Mouse (Mus musculus): ENCODE results near the gene Ksr1.

Ksr1 gene

DNA sequence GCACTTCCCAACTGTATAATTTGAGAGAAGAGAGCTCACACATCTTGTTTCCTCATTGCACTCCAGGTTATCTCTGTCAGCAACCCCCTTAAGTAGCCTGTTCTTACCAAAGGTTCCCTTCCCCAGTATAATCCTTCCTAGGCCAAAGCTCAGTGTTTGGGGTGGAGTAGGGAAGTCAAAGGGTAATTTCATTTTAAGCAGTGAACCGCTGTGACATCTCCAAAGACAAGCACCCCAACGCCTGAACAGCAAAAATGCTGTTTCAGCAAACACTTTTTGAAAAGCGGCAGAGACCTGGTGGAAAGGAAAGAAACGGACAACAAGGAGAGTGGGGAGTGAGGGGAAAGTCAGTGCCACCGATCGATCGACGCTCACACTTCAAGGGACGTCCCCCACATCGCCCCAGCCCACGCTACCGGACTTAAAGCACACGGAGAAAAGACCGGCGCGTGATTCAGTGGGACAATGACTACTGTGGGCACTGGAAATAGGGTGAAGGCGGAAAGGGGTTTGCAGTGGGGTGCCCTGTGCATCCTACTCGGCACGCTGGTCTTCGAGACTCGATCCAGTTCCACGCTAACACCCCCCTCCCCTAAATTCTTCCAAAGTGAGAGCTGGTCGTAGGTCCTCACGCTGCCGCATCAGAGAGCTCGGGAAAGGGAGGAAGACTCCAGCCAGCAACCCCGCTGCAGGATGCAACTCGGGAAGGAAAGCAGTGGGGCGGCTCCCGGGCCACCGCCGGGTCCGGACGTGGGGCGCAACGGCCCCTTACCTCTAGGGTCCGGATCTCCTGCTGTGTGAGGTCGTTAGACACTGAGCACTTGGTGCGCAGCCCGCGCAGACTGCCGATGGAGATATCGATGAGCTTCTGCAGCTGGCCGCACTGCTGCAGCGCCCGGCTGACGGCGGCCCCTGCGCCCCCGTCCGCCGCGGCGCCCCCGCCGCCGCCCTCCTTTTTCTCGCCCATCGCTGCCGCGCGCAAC, 633 bp downstream of the Ksr1 start:
- peak; percentile 52 for DNase-seq (ENCODE audit: low read depth, low spot score)

DNA sequence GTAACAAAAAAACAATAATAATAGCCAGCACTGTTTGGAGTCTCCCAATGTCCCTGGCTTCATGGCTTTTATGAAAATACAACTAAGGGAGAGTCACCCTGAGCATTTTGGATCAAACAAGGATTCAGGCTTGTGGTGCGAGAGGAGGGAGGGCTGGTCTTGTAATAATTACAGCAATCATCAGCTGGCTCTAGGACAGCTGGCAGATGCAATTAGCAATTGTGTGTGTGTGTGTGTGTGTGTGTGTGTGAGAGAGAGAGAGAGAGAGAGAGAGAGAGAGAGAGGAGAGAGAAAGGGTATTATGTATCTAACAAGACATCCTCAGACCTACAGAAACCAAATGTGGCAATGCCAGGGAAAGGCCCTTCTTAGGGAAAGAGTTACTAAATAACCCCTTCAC, 1.5 kb downstream of the Ksr1 start:
- no peak for DNase-seq (ENCODE audit: low read depth, low spot score)

DNA sequence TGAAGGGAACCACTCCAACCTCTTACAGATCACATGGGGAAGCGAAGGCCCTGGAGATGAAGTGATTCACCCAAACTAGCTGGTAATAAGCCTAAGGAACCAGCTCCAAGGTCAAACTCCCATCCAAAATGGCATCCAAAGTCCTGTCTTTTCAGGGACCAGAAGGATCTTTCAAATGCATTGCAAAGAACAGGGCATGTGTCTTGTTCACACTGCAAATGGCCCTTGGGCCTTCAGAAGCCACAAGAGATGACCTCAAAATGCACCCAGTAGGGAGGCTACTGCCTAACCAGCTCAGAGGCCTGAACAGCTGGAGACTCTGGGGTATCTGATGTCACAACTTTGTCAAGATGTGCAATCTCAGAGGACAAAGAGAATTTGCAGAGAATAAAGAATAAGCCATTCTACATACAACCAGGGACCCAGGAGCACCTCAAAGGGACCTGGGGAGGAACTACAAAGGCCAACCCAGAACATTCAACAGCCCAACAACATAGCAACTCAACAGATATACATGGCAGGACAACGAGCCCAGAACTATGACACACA, 2.1 kb downstream of the Ksr1 start:
- no peak for DNase-seq (ENCODE audit: low read depth, low spot score)

DNA sequence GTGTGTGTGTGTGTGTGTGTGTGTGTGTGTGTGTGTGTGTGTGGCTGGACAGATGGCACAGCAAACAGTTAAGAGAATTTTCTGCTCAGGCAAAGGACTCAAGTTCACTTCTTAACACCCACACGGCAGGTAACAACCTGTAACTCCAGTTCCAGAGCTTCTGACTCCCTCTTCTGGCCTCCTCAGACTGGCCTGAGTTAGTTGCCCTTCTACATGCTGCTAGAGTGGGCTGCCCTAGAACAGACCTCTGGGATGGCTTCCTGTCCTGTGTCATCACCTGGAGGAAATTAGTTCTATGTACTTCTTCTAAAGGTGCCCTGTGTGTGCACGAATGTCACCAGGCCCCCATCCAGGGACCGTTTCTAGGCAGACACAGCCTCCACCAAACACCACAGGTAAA, 2.9 kb downstream of the Ksr1 start:
- DNase-seq (ENCODE audit: low read depth, low spot score), result no peak

DNA sequence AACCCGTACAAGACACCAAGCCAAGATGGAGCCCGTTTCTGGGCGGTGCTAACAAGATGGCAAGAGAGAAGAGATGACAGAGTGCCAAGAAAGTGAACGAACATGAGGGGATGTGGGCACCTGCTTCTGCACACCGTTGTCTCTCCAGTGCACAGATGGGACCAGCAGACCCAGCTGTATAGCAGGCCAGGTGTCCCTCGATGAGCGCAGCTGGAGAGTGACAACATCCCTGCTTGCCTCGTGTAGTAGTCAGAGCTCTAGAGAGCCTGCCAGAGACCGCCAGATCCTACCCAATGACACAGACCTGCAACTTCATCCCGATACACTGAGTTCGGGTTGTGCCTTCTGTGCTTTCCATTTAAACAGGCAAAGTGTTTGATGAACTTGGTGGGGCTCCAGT, 3.8 kb downstream of the Ksr1 start:
- no peak for DNase-seq (ENCODE audit: low read depth, low spot score)

DNA sequence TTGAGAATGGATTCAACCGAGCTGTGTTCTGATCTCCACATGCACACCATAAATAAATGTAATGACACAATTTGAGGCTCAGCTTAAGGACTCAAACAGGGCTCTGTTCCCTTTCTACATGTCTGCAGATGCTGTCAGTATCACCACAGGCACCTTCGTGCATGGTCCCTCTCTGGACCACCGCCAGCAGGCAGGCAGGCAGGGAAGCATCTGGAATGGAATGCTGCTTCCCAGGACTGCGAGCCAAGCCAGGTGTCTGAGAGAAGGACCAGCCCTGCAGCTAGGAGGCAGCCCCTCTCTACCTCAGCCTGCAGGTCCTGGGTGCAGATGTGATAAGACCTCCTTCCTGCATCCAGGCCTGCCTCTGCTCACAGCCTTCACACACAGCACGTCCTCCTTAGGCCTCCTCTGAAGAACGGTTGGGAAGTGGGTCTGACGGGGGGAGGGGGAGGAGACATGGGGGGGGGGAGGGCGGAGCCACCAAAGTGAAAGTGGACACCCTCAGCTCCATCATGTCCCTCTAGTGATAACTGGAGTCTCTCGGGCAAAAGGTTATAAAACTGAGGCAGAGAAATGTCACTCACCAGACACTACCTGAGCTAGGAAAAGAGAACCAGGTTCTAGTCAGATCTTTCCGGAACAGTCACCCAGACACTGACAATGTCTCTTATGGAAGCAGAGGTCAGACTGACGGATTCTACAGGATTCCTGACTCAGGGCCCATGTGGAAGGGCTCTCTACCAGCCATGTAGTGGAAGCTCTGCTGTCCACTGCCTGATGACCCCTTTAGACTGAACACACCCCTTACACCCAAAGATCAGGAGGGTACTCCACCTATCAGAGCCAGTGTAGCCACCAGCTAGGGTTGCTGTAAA, 4.7 kb downstream of the Ksr1 start:
- DNase-seq (ENCODE audit: low read depth, low spot score), result no peak

DNA sequence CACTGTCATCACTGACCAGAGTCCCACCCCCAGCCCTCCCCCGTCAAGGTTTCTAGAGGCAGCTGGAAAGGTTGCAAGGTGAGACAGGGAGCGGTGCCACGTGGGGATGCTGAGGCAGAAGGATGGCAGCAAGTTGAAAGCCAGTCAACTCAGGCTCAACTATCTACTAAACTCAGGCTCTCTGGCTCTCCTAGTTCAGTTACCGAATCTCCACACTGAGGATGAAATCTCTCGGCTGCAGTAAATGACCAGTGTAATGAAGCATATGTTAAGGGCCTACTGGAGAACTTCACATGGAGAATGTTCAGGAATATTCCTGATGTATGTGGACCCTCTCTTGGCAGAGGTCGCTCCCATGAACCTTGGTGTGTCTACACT, 5.7 kb downstream of the Ksr1 start:
- DNase-seq (ENCODE audit: low read depth, low spot score), result no peak

DNA sequence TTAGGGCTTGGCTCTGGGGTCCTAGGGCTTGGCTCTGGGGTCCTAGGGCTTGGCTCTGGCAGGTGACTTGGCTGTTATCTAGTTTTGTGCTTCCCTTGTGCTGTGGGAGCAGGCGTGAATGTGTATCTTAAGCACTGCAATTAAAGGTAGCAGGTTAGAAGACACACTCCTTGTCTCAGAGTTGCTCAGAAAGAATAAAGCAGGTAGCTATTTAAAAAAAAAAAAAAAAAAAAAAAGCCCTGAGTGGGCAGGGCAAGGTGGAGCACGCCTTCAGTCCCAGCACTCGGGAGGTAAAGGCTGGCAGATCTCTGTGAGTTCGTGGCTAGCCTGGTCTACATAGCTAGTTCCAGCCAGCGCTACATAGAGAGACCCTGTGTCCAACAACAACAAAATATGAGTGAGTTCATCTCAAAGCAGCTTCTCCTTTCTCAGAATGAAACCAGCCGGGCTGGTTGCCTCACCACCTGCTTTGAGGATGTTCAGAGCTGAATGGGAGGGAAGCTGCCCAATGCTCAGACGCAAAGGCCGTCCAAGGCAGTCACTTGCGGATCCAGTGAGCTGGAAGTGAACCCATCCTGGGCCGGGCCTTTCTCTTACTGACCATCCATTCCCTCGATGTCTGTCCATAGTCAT, 6.2 kb downstream of the Ksr1 start:
- no peak for DNase-seq (ENCODE audit: low read depth, low spot score)

DNA sequence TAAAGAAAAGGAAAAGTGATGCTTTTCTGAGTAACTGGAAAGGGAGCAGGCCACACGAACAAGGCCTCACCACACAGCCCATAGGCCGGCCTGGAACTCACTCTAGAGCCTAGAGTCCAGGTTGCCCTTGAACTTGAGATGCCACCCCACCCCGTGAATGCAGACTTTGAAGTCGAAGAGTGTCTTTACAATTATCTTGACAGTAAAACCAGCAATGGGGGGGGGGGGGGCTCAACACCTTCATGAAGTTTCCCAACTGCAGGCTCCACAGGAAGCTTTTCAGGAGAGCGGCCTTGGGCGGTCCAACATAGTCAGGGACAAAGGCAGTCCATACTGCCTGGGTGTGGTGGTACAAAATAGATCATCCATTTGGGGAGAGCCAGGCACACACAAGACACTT, 7.6 kb downstream of the Ksr1 start:
- no peak for DNase-seq (ENCODE audit: low read depth, low spot score)

DNA sequence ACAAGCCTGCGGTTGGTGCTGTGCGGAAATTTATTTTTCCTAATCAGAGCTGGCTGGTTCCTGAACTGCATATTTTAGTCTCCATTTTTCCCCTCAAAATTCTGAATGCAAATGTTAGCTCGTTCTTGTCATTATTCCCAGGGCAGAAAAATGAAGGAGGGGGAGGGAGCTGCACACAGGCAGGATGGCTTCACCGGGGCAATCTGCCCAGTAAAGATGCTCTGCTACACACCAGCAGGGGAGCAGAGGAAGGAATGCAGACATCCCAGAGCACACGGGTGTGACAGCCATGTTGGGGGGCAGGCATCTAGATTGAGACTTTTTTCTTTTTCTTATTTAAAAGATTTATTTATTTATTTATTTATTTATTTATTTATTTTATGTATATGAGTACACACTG, 9.0 kb downstream of the Ksr1 start:
- no peak for DNase-seq (ENCODE audit: low read depth, low spot score)

DNA sequence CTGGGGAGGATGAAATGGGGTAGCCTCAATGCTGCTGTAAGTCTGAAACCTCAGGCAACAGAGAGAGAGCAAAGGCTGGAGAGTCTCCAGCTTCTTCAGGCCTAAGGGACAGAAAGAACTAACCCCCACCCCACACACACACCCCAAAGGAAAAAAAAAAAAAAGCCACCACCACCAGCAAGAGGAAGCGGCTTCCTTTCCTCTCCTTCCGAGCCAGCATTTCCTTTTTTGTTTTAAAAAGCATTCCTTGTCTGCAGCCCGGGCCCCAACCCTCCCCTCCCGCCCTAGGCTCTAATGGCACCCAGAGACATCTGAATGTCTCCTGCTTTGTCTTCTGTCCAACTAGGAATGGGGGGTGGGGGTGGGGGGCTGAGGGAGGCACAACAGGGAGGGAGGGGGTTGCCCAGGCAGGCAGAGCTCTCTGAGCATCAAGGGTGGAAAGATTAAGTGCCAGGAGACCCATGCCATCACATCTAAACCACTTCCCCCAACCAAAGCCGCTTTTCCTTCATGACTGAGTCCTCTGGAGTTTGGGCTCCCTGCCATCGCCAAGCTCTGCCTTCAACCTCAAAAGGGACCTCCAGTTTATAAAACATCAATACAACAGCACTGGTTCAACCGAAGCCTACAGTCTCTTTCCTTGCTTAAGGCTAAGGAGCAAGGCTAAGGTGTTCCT, 10.4 kb downstream of the Ksr1 start:
- no peak for DNase-seq (ENCODE audit: low read depth, low spot score)

DNA sequence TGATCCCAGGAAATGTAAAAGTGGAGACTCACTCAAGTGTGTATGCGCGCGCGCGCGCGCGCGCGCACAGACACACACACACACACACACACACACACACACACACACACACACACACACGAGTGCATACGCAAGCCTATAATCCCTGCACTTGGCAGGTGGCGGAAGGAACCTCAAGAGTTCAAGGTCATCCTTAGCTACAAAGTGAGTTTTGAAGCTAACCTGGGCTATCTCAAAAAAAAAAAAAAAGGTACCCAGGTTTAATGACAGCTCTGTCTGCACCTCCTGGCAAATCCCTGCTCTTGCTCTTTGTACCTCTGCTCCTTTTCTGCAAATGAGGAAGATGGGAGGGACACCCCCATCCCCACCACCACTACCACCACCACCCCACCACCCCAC, 11.1 kb downstream of the Ksr1 start:
- no peak for DNase-seq (ENCODE audit: low read depth, low spot score)

DNA sequence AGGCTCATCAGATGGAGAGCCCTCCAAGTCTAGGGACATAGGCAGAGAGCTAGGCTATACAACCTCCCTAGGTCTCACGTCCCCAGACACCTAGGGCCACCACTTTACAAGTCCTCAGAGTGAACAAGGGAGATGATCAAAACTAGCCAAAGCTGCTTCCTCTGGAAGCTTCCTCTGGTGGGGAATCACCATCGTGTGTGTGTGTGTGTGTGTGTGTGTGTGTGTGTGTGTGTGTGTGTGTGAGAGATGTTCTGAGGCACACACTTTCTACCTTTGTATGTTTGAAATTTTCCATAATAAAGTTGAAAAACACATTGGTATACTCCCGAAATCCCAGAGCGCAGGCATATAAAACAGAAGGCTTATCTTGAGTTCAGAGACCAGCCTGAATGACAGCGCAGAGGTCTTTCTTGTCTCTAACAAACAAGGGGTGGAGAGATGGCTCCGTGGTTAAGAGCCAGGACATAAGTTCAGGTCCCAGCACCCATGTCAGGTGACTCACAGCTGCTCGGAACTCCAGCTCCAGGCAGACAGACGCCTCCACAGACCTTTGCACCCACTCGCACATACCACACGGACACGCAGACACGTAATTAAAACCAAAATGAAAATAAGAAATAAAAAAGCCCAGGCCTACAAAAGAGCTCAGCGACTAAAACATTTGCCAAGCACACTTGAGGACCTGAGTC, 11.6 kb downstream of the Ksr1 start:
- DNase-seq (ENCODE audit: low read depth, low spot score), result peak; percentile 45

DNA sequence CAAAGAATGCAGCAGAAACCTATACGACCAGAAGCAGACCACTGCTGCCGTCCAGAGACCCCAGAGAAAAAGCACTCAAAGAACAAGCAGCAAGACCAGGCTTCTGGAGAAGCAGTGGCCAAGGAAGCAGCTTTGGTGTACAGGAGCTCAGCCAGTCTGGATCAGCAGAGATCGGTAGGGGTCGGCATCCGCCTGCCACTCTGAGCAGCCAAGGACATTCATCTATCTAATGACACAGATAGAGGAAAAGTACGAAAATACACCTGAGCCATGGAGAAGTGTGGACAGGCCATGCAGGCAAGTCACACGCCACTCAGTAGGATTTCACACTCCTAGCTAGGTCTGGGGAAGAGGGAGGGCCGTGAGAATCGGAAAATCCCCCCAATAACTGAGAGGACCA, 12.2 kb downstream of the Ksr1 start:
- DNase-seq (ENCODE audit: low read depth, low spot score), result no peak

DNA sequence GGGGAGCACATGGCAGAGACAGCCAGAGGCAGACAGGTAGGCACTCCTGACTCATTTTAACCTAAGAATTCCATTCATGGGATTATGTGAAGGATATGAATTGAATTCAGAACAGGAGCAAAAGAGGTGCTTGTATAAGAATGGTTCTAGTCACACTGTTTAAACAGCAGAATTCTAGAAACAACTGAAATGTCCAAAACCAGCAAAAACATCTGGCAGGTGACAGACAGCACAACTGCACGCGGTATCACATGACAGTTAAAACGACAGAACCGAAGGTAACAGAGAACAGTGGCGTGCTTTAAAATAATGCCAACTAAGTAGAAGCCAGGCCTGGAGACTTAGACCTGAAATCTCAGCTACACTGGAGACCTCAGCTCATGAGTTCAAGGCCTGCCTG, 13.2 kb downstream of the Ksr1 start:
- DNase-seq (ENCODE audit: low read depth, low spot score), result no peak

DNA sequence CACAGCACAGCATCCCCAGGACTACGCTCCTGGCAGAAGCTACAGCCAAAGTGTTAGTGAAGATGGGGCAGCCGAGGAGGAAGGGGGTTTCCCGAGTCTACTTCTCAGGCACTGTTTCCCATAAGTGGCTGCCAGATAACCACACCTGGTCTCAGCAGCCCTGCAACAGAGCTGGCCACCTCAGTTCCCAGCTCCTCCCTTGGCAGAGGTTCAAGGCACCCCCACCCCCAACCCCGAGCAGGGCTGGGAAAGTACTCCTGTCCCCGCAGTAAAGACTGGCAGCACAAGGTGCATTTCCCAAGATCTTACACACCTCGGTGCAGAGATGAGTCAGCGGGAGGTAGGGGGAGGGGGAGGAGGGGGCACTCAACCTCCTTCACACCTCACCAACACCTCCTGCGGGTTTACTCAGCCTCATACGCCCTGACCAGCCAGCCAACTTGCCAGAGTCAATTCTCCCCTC, 14.2 kb downstream of the Ksr1 start:
- DNase-seq (ENCODE audit: low read depth, low spot score), result peak; percentile 76

DNA sequence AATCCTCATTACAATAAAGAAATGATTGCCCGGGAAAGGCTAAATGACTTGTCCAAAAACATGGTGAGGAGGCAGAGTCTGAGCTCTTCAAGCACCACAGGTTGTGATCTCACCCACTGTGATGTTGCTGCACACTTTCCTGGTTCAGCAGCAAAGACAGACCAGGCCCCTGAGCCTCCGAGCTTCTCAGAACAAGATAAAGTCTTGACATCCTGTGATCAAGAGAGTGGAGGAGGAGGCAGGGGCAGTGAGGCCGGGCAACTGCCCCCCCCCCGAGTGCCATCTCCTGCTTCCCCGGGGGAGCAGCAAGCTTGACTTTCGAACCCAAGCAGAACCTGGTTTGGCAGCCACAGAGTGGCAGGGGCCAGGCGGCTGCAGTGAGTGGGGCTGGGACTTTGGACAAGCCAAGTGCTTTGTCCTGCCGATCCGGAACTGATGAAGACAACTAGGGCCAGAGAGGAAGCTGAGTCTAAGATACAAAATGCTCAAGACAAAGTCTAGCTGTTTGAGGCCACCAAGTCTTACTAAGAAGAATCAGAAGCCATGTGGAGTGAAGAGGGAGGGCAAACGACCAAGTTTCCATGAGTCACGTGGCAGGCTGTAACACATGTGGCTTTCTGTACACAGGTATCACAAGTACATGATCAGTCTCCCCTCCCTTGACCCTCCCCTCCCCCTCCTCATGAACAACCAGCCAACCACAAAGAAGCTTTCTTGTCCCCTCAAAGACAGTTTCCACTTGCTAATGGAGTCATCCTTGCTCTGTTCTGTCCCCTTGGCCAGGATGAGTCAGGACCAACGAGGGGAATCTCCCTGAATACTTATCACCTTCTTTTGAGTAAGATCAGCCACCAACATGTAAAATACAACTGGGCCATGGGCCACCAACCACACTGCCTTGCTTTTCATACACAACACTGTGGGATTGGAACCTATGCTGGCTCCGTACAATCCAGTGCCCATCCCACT, 16.5 kb downstream of the Ksr1 start:
- DNase-seq (ENCODE audit: low read depth, low spot score), result peak; percentile 75

DNA sequence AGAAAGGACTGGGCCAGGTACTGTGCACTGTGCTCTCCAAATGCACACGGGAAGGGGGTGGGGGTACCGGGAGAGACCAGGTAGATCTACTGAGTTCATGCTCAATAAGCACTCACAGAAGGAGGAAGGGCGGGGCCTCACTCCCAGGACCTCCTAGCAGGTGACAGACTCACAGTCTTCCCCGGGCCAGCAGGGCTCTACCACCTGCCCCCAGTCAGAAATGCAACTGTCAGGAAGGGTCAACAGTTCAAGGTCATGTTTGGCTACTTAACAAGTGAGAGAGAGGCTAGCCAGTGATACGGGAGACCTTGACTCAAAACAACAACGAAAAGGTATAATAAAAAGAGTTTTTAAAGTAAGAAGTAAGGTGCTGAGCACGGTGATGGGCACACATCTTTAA, 18.0 kb downstream of the Ksr1 start:
- no peak for DNase-seq (ENCODE audit: low read depth, low spot score)

DNA sequence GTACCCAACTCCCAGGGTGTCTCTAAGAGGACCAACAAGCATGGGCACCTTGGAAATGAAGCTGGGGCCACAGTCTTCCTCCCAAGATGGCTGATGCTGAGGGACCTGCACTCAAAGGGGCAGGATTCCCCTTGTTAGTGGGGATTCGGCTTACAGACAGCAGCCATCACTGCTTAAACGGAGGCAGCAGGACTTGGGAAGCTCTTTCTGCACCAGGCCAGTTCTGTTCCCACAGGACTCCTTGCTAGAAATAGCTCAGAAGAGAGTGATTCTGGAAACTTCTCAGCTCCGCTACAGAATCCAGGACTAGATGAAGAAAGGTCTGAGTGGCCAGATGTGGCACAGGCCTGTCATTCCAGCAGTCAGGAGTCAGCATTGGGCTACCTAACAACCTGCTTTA, 19.2 kb downstream of the Ksr1 start:
- DNase-seq (ENCODE audit: low read depth, low spot score), result no peak

All from CD4-positive, CD25-positive, alpha-beta regulatory T cell, adult 2 months (primary cell).